Mouse (Mus musculus): ENCODE data around the gene Hagh. TPM values are rescaled to one million over a fixed set of nuclear protein-coding genes. Genes with fewer than 3 reads are reported as not detected.
A peak's percentile ranks its signal among the peaks of the same experiment; 100 is the strongest.

The Hagh gene
- total RNA-seq, 2 experiments from 2014 or later = 132 to 147 TPM

GRCm38 (mm10) chr17:24886134-24886931 is 46.4 kb downstream of the Hagh start, which contains the start of the genes Nubp2 and Spsb3:
Gene Nubp2, minus strand, starts transcription at chr17:24886349.
Gene Spsb3, plus strand, starts transcription at chr17:24886643.
- DNase-seq = peak; percentile 98

GRCm38 (mm10) chr17:24886932-24887271 is 47.0 kb downstream of the Hagh start:
- no peak for DNase-seq

- DNase-seq = no peak
Observed at GRCm38 (mm10) chr17:24887291-24888080, 47.5 kb downstream of the Hagh start.

DNA sequence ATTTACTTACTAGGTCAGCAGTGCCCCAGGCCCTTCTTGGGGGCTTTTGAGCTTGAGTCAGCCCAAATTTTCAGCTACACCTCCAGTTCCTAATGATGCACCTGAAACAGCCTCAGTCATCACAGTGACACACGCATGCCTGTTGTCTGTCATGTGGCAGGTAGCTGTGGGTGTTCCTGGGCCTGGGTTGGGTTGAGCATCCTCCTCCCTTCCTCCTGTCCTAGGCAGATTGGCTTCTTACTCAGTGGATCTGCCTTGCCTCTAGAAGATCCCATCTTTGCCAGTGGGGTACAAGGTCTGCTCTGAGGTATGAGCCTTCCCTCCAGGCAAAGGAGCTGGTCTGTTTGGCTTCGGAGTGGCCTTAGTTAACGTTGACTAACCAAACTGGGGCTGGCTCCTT is 48.9 kb downstream of the Hagh start:
- DNase-seq = no peak

GRCm38 (mm10) chr17:24890151-24891092 is 50.5 kb downstream of the Hagh start:
- DNase-seq = no peak

DNA sequence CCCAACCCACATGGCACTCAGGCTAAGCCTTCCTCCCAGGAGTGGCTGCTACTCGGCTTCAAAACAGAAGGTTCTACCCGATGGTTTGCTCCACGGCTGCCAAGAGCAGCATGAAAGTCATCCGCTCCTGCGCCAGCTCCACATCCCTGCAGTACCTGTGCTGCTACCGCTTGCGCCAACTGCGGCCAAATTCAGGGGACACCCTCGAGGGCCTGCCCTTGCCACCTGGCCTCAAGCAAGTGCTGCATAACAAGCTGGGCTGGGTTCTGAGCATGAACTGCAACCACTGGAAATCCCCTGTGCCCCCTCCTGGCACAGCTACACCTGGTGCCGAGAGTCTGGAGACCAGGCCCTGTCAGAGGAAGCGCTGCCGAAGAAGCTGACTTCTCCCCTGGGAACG is 51.4 kb downstream of the Hagh start:
- no peak for DNase-seq

DNA sequence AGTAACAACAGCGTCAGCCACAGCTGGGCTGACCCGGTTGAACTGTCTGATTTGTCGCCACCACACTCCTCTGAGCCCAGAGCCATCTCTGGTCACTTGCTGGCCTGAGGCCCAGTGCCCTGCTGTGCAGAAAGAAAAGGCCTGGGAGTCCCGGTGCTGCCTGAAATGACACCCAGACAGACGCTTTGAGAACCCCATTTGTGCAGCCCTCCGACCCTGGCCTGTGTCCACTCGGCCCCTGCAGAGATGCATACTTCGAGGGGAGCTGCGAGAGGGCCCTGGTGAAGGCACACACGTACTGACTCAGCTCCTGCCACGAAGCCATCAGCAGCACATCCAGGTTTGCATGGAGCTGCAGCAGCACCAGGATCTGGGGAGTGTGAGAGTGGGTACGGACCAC is 52.8 kb downstream of the Hagh start:
- DNase-seq = no peak

GRCm38 (mm10) chr17:24893276-24893675 is 53.3 kb downstream of the Hagh start:
- no peak for DNase-seq

DNA sequence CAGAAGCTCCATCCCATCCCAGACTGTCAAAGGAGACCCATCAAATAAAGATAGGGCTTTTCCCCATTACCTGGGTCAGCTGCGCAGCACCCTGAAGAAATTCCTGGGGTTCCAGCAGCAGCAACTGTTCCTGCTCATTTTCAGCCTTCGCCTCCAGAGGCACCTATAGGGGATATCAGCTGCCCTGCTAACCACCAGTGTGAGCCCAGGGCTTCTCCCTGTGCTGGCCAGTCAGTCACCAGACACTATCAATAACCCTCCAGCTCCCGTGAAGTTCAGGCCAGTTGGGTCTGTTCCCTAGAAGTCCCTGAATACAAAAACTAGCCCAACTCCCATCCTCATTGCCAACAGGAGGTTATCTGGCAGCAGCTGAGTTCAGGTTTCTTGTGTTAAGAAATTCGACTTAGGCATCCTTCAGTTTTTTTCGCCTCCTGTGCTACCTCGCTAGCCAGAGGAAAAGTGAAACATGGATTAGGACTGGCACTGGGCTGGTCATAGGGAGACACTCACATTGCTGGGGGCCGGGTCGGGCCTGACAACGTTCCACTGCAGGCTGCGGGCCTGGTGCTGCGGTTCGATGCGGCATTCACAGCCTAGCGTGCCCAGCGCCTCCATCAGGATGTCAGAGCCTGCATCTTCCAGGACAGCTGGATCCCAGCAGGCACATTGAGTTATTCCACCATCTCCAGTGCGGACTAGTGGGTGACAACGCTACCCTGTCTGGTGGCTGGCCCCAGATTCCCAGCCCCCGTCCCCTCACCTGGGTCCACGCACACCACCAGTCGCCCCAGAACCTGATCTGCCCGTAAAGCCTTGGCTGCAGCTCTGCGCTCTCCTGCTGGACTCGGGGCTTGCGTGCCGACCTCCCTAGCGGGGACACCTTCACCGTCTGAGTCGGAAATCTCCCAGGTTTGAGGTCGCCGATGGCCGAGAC is 54.4 kb downstream of the Hagh start:
- DNase-seq = no peak

DNA sequence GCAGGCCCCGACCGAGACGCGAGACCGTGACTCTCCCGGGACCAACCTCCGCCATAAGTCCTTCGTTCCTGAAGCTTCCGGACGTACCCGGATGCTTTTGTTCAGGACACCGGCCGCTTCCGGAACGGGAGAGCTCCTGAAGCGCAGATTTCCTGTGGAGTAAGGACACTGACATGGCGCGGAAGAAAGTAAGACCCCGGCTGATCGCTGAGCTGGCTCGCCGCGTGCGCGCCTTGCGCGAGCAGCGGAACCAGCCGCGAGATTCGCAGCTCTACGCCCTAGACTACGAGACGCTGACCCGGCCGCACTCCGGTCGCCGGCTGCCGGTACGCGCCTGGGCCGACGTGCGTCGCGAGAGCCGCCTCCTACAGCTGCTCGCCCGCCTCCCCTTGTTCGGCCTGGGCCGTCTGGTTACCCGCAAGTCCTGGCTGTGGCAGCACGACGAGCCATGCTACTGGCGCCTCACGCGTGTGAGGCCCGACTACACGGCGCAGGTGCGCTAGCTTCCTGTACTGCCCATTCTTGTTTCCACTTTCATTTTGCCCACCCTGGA is 55.1 kb downstream of the Hagh start, which contains the start of the genes Eme2 and Mrps34:
Eme2 (minus strand) TSS at position 93 of the 553 bp plus-strand sequence.
Mrps34 (plus strand) TSS at position 122 of the 553 bp plus-strand sequence.
- DNase-seq = peak; percentile 91

DNA sequence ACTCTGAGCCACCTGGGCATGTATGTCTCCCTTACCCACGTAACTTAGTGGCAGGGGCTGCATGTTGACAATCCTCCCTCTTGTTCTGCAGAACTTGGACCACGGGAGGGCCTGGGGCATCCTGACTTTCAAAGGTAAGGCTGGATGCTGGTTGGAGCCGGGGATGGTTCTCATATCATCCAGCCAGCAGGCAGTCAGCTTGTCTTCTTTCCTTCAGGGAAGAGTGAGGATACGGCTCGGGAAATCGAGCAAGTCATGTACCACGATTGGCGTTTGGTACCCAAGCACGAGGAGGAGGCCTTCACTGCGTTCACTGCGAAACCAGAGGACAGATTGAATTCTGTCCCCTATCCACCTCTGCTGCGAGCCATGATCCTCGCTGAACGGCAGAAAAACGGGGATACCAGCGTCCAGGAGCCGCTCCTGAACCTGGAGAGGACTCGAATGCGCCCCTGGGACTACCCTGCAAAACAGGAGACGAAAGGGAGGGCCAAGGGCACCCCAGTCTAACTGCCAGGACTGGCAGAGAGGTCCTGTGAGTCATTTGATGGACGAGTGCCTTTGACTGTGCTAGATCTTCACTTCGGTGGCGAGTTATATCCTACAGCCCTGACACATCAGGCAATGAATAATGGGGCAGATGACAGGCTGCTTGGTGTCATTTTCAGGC is 55.8 kb downstream of the Hagh start:
- peak; percentile 73 for DNase-seq

DNA sequence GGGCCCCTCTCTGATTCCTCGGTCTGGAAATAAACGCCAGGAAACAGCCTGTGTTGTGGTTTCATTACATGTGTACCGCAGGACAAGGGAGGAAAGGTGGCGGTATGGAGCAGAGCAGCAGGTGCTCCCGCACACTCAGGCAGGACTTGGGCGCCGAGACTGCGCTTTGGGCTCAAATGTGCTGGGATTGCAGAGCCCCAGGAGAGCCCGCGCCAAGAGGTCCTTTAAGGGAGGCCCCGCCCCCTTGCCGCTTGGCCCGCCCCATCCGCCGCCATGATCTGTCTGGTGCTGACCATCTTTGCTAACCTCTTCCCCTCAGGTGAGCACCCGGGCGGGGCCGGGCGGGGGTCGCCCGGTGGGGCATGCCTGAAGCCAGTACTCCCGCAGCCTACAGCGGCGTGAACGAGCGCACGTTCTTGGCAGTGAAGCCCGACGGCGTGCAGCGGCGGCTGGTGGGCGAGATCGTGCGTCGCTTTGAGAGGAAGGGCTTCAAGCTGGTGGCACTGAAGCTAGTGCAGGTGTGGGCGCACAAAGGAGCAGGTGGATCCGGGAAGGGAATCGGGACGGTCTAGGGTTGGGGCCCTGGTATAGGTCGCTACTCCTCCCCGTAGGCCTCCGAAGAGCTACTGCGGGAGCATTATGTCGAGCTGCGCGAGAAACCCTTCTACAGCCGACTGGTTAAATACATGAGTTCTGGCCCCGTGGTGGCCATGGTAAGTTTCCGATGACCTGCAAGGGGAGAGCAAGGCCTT is 56.5 kb downstream of the Hagh start, which contains the start of gene Nme3:
Nme3 (plus strand) TSS at position 260 of the 752 bp plus-strand sequence.
- peak; percentile 92 for DNase-seq

GRCm38 (mm10) chr17:24896993-24897269 is 57.0 kb downstream of the Hagh start:
- no peak for DNase-seq

GRCm38 (mm10) chr17:24897600-24897999 is 57.7 kb downstream of the Hagh start:
- peak; percentile 59 for DNase-seq

- DNase-seq = no peak
Observed at GRCm38 (mm10) chr17:24898041-24898854, 58.3 kb downstream of the Hagh start.

GRCm38 (mm10) chr17:24899153-24899552 is 59.2 kb downstream of the Hagh start:
- no peak for DNase-seq

- no peak for DNase-seq
Observed at GRCm38 (mm10) chr17:24900014-24900413, 60.1 kb downstream of the Hagh start.

DNA sequence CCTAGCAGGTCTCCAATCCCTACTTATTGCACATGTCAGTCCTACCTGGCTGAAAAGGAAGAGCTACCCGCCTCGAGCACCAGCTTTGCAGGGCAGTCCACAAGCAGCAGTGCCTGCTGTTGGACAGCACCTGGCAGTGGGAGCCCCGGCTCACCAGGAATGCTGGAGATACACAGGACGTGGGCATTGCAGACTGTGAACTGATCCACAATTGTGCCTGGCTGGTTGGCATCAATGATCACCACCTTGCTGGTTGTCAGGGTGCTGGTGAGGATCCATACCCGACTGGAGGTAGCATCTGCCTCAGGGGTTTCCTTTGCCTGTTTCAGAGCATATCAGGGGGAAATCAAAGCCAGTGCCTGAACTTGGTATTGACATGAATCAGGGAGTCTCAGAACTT is 62.2 kb downstream of the Hagh start:
- DNase-seq = no peak

Measured in adrenal gland, postnatal 10 days (tissue).